Mouse (Mus musculus): ENCODE results near the gene Batf3. TPM values are rescaled to one million over a fixed set of nuclear protein-coding genes. Genes with fewer than 3 reads are reported as not detected.

The Batf3 gene
- total and polyA plus RNA-seq, 2 experiments from 2014 or later = 1.3 to 1.8 TPM

DNA sequence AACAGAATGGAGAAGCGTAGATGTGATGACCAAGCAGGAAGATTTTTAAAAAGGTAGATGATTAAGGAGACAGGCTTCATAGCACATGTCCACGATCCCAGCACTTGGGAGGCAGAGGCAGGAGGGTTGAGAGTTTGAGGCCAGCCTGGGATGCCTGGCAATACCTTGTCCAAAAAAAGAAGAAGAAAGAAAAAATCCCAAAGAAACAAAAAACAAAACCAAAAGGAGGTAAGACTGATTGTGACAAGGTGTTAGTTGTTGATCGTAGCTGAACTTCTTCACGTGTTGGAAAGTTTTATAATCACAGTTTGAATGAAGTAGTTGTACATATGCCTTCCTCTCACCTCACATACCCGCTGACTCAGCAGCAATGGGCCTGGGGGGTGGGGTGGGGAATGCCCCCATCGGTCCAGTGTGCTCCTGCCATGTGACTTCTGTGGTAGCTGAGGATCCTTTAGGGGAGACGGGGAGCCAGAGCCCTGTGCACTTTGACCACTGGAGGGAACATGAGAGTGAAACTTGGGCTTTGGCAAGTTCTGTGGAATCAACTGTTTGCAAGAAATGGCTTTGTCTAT lies 11.3 kb upstream of the Batf3 start:
- WGBS = 87% methylated on average over 7 of the region's 7 CpGs
- Histone ChIP-seq H3K9ac (no peak overlapping the region), H3K4me1 (ENCODE audit: insufficient read depth) (no peaks in the 10 kb centered on the region), H3K27ac (ENCODE audit: low read depth, low read length) (no peak overlapping the region), H3K27me3 (ENCODE audit: insufficient read depth, low read length) (no peaks in the 10 kb centered on the region), H3K4me3 (ENCODE audit: low read depth, low read length) (no peak overlapping the region), H3K4me2 (ENCODE audit: low read depth) (no peak overlapping the region), H3K9me3 (ENCODE audit: low read length) (no peaks in the 10 kb centered on the region), H3K36me3 (ENCODE audit: insufficient read depth) (no peaks in the 10 kb centered on the region)
- no peak for TF ChIP-seq CTCF (IDR thresholded peaks at IDR 0.05; ENCODE audit: low read depth)
- DNase-seq (no peak), ATAC-seq (no peak)

DNA sequence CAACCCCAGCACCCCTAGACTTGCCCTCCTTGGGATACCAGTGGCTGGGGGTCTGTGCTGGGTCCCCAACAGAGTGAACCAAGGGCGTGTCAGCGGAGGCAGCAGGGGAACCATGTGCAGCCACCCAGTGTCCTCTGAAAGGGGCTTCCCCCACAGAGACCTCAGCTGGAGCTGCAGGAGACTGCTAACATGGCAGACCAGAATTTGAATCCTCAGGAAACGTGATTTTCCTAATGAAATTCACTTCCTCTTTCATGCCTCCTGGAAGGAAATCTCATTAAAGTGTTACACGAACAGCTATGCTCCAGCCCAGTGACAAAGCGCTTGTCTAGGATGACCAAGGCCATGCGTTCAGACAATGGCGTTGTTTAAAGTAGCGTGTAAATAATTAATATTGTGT lies 10.7 kb upstream of the Batf3 start:
- 79% methylated on average over 8 of the region's 8 CpGs for WGBS
- no peak overlapping the region for H3K4me3 ChIP-seq (ENCODE audit: low read depth, low read length)
- no peak for TF ChIP-seq CTCF (IDR thresholded peaks at IDR 0.05; ENCODE audit: low read depth)
- ATAC-seq = no peak
- no peak overlapping the region for H3K27ac ChIP-seq (ENCODE audit: low read depth, low read length)
- no peaks in the 10 kb centered on the region for H3K27me3 ChIP-seq (ENCODE audit: insufficient read depth, low read length)
- no peak overlapping the region for H3K9ac ChIP-seq
- H3K9me3 ChIP-seq (ENCODE audit: low read length) = no peaks in the 10 kb centered on the region
- no peaks in the 10 kb centered on the region for H3K36me3 ChIP-seq (ENCODE audit: insufficient read depth)
- no peaks in the 10 kb centered on the region for H3K4me1 ChIP-seq (ENCODE audit: insufficient read depth)
- no peak overlapping the region for H3K4me2 ChIP-seq (ENCODE audit: low read depth)
- DNase-seq = no peak

DNA sequence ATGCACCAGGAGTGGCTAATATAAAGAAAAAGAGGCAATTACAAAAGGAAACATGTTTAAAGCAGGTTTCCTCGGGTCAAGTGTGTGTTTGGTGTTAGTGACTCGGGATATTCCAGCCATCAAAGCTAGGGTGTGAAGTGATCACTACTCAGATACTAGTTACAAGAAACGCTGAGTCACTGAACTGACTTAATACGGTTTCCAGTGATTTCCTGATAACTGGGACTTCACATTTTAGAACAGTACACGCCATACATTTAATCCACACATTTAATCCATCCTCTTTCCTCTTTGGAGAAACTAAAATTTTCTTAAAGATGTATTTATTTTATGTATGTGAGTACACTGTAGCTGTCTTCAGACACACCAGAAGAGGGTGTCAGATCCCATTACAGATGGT lies 9.7 kb upstream of the Batf3 start:
- Histone ChIP-seq H3K27ac (ENCODE audit: low read depth, low read length) (no peak overlapping the region), H3K4me1 (ENCODE audit: insufficient read depth) (no peaks in the 10 kb centered on the region), H3K4me3 (ENCODE audit: low read depth, low read length) (no peak overlapping the region), H3K4me2 (ENCODE audit: low read depth) (no peak overlapping the region), H3K36me3 (ENCODE audit: insufficient read depth) (no peaks in the 10 kb centered on the region), H3K27me3 (ENCODE audit: insufficient read depth, low read length) (no peaks in the 10 kb centered on the region), H3K9me3 (ENCODE audit: low read length) (no peaks in the 10 kb centered on the region), H3K9ac (no peak overlapping the region)
- WGBS = 92% methylated on average over 5 of the region's 5 CpGs
- TF ChIP-seq CTCF (IDR thresholded peaks at IDR 0.05; ENCODE audit: low read depth) = no peak
- no peak for ATAC-seq
- no peak for DNase-seq

DNA sequence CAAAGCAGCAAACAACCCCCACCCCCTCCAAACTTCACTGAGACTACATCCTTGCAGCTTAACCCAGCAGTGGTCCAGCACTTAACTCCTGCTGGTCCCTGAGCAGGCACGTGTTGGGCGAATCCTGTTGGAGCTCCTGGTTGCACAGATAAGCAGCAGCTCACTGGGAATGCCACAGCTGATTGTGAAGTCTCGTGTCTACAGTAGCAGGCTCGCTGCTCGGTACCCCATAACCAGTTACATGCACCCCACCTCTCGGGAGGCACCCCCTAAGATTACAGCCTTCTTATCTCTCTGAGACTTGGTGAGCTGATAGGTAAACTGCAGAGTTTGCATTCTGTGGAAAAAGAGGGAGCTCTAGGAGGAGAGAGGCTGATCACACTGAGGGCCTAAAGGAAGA lies 8.3 kb upstream of the Batf3 start:
- H3K4me2 ChIP-seq (ENCODE audit: low read depth) = no peak overlapping the region
- no peaks in the 10 kb centered on the region for H3K36me3 ChIP-seq (ENCODE audit: insufficient read depth)
- DNase-seq (no peak), ATAC-seq (no peak)
- no peaks in the 10 kb centered on the region for H3K4me1 ChIP-seq (ENCODE audit: insufficient read depth)
- H3K27ac ChIP-seq (ENCODE audit: low read depth, low read length) = no peak overlapping the region
- no peak overlapping the region for H3K4me3 ChIP-seq (ENCODE audit: low read depth, low read length)
- no peak for TF ChIP-seq CTCF (IDR thresholded peaks at IDR 0.05; ENCODE audit: low read depth)
- no peaks in the 10 kb centered on the region for H3K27me3 ChIP-seq (ENCODE audit: insufficient read depth, low read length)
- 84% methylated on average over 6 of the region's 6 CpGs for WGBS
- H3K9me3 ChIP-seq (ENCODE audit: low read length) = no peaks in the 10 kb centered on the region
- H3K9ac ChIP-seq = no peak overlapping the region

DNA sequence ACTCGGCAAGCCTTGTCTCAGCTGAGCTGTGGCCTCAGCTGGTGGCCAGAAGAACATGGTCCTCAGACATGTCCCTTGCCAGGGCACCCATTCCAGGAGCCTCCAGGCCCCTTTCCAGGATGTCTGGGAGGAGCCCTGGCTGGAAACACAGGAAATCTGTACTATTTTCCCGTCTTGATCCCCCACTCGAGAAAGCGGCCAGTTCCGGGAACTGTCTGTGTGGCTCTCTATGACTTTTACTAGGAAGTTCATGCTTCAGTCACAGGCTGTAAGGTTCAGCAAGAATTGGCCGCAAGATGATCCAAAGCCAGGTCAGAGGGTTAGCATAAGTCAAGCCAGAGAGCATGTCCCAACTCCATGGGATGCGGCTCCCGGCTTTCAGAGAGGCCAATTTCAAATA lies 5.6 kb upstream of the Batf3 start:
- Histone ChIP-seq H3K4me1 (ENCODE audit: insufficient read depth) (no peaks in the 10 kb centered on the region), H3K4me3 (ENCODE audit: low read depth, low read length) (no peak overlapping the region), H3K9ac (no peak overlapping the region), H3K4me2 (ENCODE audit: low read depth) (no peak overlapping the region), H3K27me3 (ENCODE audit: insufficient read depth, low read length) (no peaks in the 10 kb centered on the region), H3K36me3 (ENCODE audit: insufficient read depth) (no peaks in the 10 kb centered on the region), H3K9me3 (ENCODE audit: low read length) (no peaks in the 10 kb centered on the region), H3K27ac (ENCODE audit: low read depth, low read length) (no peak overlapping the region)
- 81% methylated on average over 8 of the region's 8 CpGs for WGBS
- DNase-seq (no peak), ATAC-seq (no peak)
- no peak for TF ChIP-seq CTCF (IDR thresholded peaks at IDR 0.05; ENCODE audit: low read depth)

DNA sequence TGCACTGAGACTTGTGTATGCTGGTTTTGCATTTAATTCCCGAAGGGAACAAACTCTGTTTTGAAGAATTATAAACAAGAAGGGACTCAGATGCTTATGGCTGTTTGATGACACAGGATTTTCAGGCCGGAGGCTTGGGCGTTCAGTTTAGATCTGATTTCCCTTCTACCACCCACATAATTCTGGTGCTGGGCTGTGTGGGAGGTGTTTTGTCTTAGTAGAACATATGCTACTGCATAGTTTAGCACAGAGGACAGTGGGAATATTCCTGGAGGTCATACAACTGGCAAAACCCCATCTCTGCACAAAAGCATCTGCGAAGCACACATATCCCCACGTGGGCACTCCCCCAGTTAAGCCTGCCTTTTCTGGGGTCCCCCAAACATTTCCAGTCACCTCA lies 4.1 kb upstream of the Batf3 start:
- 79% methylated on average over 5 of the region's 5 CpGs for whole genome bisulfite sequencing
- H3K4me1 ChIP-seq (ENCODE audit: insufficient read depth) = no peaks in the 10 kb centered on the region
- no peak overlapping the region for H3K4me2 ChIP-seq (ENCODE audit: low read depth)
- H3K27me3 ChIP-seq (ENCODE audit: insufficient read depth, low read length) = no peaks in the 10 kb centered on the region
- no peak for TF ChIP-seq CTCF (IDR thresholded peaks at IDR 0.05; ENCODE audit: low read depth)
- DNase-seq (no peak), ATAC-seq (no peak)
- H3K27ac ChIP-seq (ENCODE audit: low read depth, low read length) = no peak overlapping the region
- H3K4me3 ChIP-seq (ENCODE audit: low read depth, low read length) = no peak overlapping the region
- no peaks in the 10 kb centered on the region for H3K9me3 ChIP-seq (ENCODE audit: low read length)
- no peak overlapping the region for H3K9ac ChIP-seq
- no peaks in the 10 kb centered on the region for H3K36me3 ChIP-seq (ENCODE audit: insufficient read depth)

DNA sequence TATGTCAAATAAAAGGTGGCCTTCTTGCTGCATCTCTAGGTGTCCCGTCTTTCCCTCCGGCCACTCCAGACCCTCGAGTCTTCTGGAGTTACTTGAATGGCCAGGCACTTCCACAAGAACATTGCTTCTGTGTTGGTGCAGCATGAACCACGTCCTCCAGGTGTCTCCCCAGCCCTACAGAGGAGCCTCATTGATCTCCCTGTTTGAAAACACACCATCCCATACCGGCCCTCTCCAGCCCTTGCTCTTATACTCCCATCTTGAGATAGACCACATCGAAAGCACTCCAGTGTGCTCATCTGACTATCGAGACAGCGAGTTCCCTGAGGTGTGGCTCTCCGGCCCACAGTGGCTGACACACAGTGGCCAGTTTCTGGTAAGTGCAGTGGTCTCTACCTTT lies 2.6 kb upstream of the Batf3 start:
- WGBS = 73% methylated on average over 9 of the region's 9 CpGs
- H3K27ac ChIP-seq (ENCODE audit: low read depth, low read length) = no peak overlapping the region
- H3K4me3 ChIP-seq (ENCODE audit: low read depth, low read length) = no peak overlapping the region
- 0 out of 2 replicates have a peak, but pooled peaks cover 3% of the 10 kb centered on the region for H3K27me3 ChIP-seq (ENCODE audit: insufficient read depth, low read length)
- ATAC-seq = no peak
- H3K36me3 ChIP-seq (ENCODE audit: insufficient read depth) = no peaks in the 10 kb centered on the region
- H3K4me1 ChIP-seq (ENCODE audit: insufficient read depth) = no peaks in the 10 kb centered on the region
- no peak overlapping the region for H3K9ac ChIP-seq
- no peak for DNase-seq
- no peaks in the 10 kb centered on the region for H3K9me3 ChIP-seq (ENCODE audit: low read length)
- TF ChIP-seq CTCF (IDR thresholded peaks at IDR 0.05; ENCODE audit: low read depth) = peak; percentile 35; the same call in 1 of the 2 replicates
- no peak overlapping the region for H3K4me2 ChIP-seq (ENCODE audit: low read depth)

All from forebrain, postnatal 0 days (tissue).